Mouse (Mus musculus) CH12.LX (cell line): ENCODE results near the gene Ppp1cc. TPM values are rescaled to one million over a fixed set of nuclear protein-coding genes. Genes with fewer than 3 reads are reported as not detected.
"Not testable (repeated sequence)": the region's sequence is repeated elsewhere in the genome, so short reads cannot be mapped to it uniquely, and the experiment has no call there.

Experiments used
- DNase-seq: peaks from one replicate; pipeline ENCODE4 v3.0.0-alpha.2; 2013; ENCODE audit errors: extremely low read depth
- H3K27ac ChIP-seq: 2 replicates; pipeline ENCODE4 v1.5.1; 2012; ENCODE audit warnings: low read depth, mild to moderate bottlenecking, control low read depth, moderate library complexity; ENCODE audit not compliant: insufficient read depth
- H3K27me3 ChIP-seq: replicated peaks from 2 replicates; pipeline ENCODE3; 2012; ENCODE audit warnings: inconsistent platforms
- H3K36me3 ChIP-seq, 2 experiments: replicated peaks in 1 of 2; 2 replicates each; pipeline versions ENCODE3 to v1.6.1; 2012; ENCODE audit warnings: inconsistent platforms in 1 of 2, low read length in 1 of 2, mild to moderate bottlenecking in 1 of 2, mixed read lengths in 1 of 2, moderate library complexity in 1 of 2; ENCODE audit not compliant: control insufficient read depth in 1 of 2, insufficient read depth in 1 of 2
- H3K4me1 ChIP-seq, 2 experiments: 2 replicates each; pipeline ENCODE4 v1.6.1; 2012; ENCODE audit warnings: inconsistent platforms in 1 of 2, moderate library complexity in 1 of 2; ENCODE audit not compliant: insufficient read depth in 2 of 2, control insufficient read depth in 1 of 2
- H3K4me2 ChIP-seq: 2 replicates; pipeline ENCODE4 v1.6.1; 2012; ENCODE audit warnings: low read depth, mild to moderate bottlenecking, control low read depth; ENCODE audit not compliant: poor library complexity, insufficient read depth, severe bottlenecking
- H3K4me3 ChIP-seq, 3 experiments: fragments of 150-350 bp in 1 of 3; sonication (generic) in 1 of 3; replicated peaks in 1 of 3; 2 replicates each; pipeline versions ENCODE3 to v1.5.1; 2011 to 2012; ENCODE audit warnings: low read depth in 2 of 3, low read length in 2 of 3, mild to moderate bottlenecking in 2 of 3, moderate library complexity in 2 of 3, control low read depth in 1 of 3, improper control_type of control experiment in 1 of 3, inconsistent platforms in 1 of 3, mixed read lengths in 1 of 3; ENCODE audit not compliant: poor library complexity in 1 of 3
- H3K79me2 ChIP-seq: replicated peaks from 2 replicates; pipeline ENCODE4 v1.6.1; 2012; ENCODE audit warnings: mild to moderate bottlenecking, moderate library complexity; ENCODE audit not compliant: control insufficient read depth, poor library complexity, insufficient read depth, severe bottlenecking; ENCODE audit errors: extremely low read depth
- H3K9ac ChIP-seq: 2 replicates; pipeline ENCODE4 v1.6.1; 2012; ENCODE audit warnings: low read depth, mild to moderate bottlenecking, control low read depth, moderate library complexity; ENCODE audit not compliant: insufficient read depth
- H3K9me3 ChIP-seq: replicated peaks from 2 replicates; pipeline ENCODE3; 2012; ENCODE audit warnings: low read length, inconsistent platforms, mixed read lengths
- ELF1 ChIP-seq: IDR thresholded peaks from 2 replicates; pipeline ENCODE4 v1.6.1; 2014; ENCODE audit warnings: low read depth, mild to moderate bottlenecking, inconsistent platforms, low read length, improper control_type of control experiment
- EP300 ChIP-seq: IDR thresholded peaks from 2 replicates; pipeline ENCODE4 v1.6.1; 2011; ENCODE audit warnings: low read length, improper control_type of control experiment
- GABPA ChIP-seq: IDR thresholded peaks from 2 replicates; pipeline ENCODE4 v1.6.1; 2012; ENCODE audit warnings: low read depth, low read length, improper control_type of control experiment, inconsistent platforms; ENCODE audit not compliant: insufficient replicate concordance
- KAT2A ChIP-seq: IDR thresholded peaks from 2 replicates; pipeline ENCODE4 v1.6.1; 2012; ENCODE audit warnings: low read length, improper control_type of control experiment, inconsistent platforms; ENCODE audit not compliant: insufficient replicate concordance
- MAFK ChIP-seq: IDR thresholded peaks from 2 replicates; pipeline ENCODE4 v1.6.1; 2011; ENCODE audit warnings: low read length, improper control_type of control experiment; ENCODE audit not compliant: insufficient replicate concordance
- MAZ ChIP-seq: IDR thresholded peaks from 2 replicates; pipeline ENCODE4 v1.6.1; 2012; ENCODE audit warnings: low read depth, mild to moderate bottlenecking, inconsistent platforms, low read length, improper control_type of control experiment, moderate library complexity
- MEF2A ChIP-seq: IDR thresholded peaks from 2 replicates; pipeline ENCODE4 v1.6.1; 2014; ENCODE audit warnings: low read depth, mild to moderate bottlenecking, inconsistent platforms, low read length, improper control_type of control experiment, borderline replicate concordance
- MYC ChIP-seq: IDR thresholded peaks from 2 replicates; pipeline ENCODE4 v1.6.1; 2011; ENCODE audit warnings: low read depth, mild to moderate bottlenecking, improper control_type of control experiment, low read length
- NELFE ChIP-seq: IDR thresholded peaks from 2 replicates; pipeline ENCODE4 v1.6.1; 2011; ENCODE audit warnings: low read depth, low read length, improper control_type of control experiment
- POLR2A ChIP-seq: IDR thresholded peaks from 2 replicates; pipeline ENCODE4 v1.6.1; 2011; ENCODE audit warnings: low read depth, mild to moderate bottlenecking, improper control_type of control experiment, low read length
- POLR2AphosphoS2 ChIP-seq: IDR thresholded peaks from 2 replicates; pipeline ENCODE4 v1.6.1; 2011; ENCODE audit warnings: low read depth, low read length, improper control_type of control experiment
- SIN3A ChIP-seq: IDR thresholded peaks from 2 replicates; pipeline ENCODE4 v1.6.1; 2012; ENCODE audit warnings: low read length, improper control_type of control experiment, inconsistent platforms
- SMC3 ChIP-seq: IDR thresholded peaks from 2 replicates; pipeline ENCODE4 v1.6.1; 2011; ENCODE audit warnings: low read depth, low read length, improper control_type of control experiment
- TCF12 ChIP-seq: IDR thresholded peaks from 2 replicates; pipeline ENCODE4 v1.6.1; 2014; ENCODE audit warnings: low read depth, mild to moderate bottlenecking, inconsistent platforms, low read length, improper control_type of control experiment
- UBTF ChIP-seq: IDR thresholded peaks from 2 replicates; pipeline ENCODE4 v1.6.1; 2012; ENCODE audit warnings: low read depth, mild to moderate bottlenecking, inconsistent platforms, low read length, improper control_type of control experiment, moderate library complexity
- USF2 ChIP-seq: conservative IDR thresholded peaks from 2 replicates; pipeline ENCODE4 v1.6.1; 2011; ENCODE audit warnings: low read depth, low read length, improper control_type of control experiment
- ZKSCAN1 ChIP-seq: IDR thresholded peaks from 2 replicates; pipeline ENCODE4 v1.6.1; 2012; ENCODE audit warnings: low read depth, inconsistent platforms, low read length, improper control_type of control experiment, borderline replicate concordance
- dilution Hi-C: fragments of 300-500 bp; cut with MboI; formaldehyde crosslinking; loops from 2 replicates; pipeline ENCODE4 v1.14.3; 2020; ENCODE audit warnings: low sequenced_read_pairs; ENCODE audit not compliant: extremely low pct_unique_long_range_greater_than_20kb, extremely low pct_ligation_motif_present
- in situ Hi-C: fragments of 300-500 bp; cut with MboI; formaldehyde crosslinking; loops from 3 replicates; pipeline ENCODE4 v1.14.3; 2019; ENCODE audit warnings: low sequenced_read_pairs, low pct_ligation_motif_present, low pct_unique_long_range_greater_than_20kb, mixed read lengths
- polyA plus RNA-seq: library from polyadenylated mRNA; unstranded; fragments of >175 nt; gene quantifications from 2 replicates; pipeline ENCODE4 v1.2.1, GENCODE M21; 2012; ENCODE audit warnings: low read depth; ENCODE audit not compliant: insufficient read length
- total RNA-seq, 2 experiments: library from RNA; depleted of rRNA; stranded (reverse); fragments of 300-350 nt in 1 of 2; fragments of >200 nt in 1 of 2; gene quantifications; 2 replicates each; pipeline ENCODE4 v1.2.3; 2012 to 2014

The Ppp1cc gene
- total and polyA plus RNA-seq, 3 experiments = 191 to 406 (median 358) TPM

- dilution Hi-C loops = no loop called here
- no peaks in the 10 kb centered on the region for H3K79me2 ChIP-seq
- in situ Hi-C loops = loop anchor here (25.0 kb wide), 2 partner anchors 114 to 489 kb away; partner anchors contain the start of genes P2rx7 and Tctn1
- no peak for DNase-seq
- H3K9ac ChIP-seq = no peak overlapping the region
- H3K36me3 ChIP-seq = no peaks in the 10 kb centered on the region
- TF ChIP-seq POLR2AphosphoS2 = no peak
- no peak for TF ChIP-seq UBTF
- TF ChIP-seq SMC3 = no peak
- TF ChIP-seq NELFE = no peak
- no peak for TF ChIP-seq ZKSCAN1
- no peak for TF ChIP-seq EP300
- no peak for TF ChIP-seq MAFK
- TF ChIP-seq, all 38 proteins: peak for 0
- no peaks in the 10 kb centered on the region for H3K9me3 ChIP-seq
- H3K27ac ChIP-seq = no peak overlapping the region
- H3K4me3 ChIP-seq = no peak overlapping the region
- peaks cover 3 to 41% of the 10 kb centered on the region in 2 experiments for H3K4me1 ChIP-seq
- H3K4me2 ChIP-seq = no peak overlapping the region
- H3K27me3 ChIP-seq = no peaks in the 10 kb centered on the region
Measured at GRCm38 (mm10) chr5:122148107-122148506, 10.0 kb upstream of the Ppp1cc start.

DNA sequence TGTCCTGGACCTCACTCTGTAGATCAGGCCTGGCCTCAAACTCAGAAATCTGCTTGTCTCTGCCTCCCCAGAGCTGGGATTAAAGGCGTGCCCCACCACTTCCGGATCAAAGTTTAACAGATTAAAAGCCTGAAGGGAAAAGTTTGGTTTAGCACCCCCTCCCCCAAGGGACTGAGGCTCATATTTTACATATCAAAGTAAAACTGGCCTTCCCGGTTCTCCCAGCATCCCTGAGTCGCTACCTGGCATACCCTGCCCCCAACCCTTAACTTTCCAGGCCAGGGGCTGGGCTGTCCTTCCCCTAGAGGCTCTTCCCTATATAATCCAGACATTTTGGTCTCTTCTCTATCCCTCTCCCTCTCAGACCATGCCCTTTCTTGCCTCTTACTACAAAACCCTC, 8.8 kb upstream of the Ppp1cc start:
- Histone ChIP-seq H3K79me2 (no peaks in the 10 kb centered on the region), H3K27ac (no peak overlapping the region), H3K4me3 (no peak overlapping the region), H3K27me3 (no peaks in the 10 kb centered on the region), H3K36me3 (no peaks in the 10 kb centered on the region), H3K9ac (no peak overlapping the region), H3K4me2 (no peak overlapping the region), H3K9me3 (no peaks in the 10 kb centered on the region), H3K4me1 (peaks cover 0 to 31% of the 10 kb centered on the region in 2 experiments; a peak in 2 of 4 replicates)
- no peak for DNase-seq
- dilution Hi-C loops (no loop called here), in situ Hi-C loops (loop anchor here (25.0 kb wide), 2 partner anchors 113 to 488 kb away; partner anchors contain the start of genes P2rx7 and Tctn1)
- TF ChIP-seq SIN3A = no peak
- no peak for TF ChIP-seq MAZ
- TF ChIP-seq KAT2A = no peak
- TF ChIP-seq MAFK = no peak
- TF ChIP-seq TCF12 = no peak
- no peak for TF ChIP-seq ELF1
- no peak for TF ChIP-seq MEF2A
- no peak for TF ChIP-seq POLR2A
- TF ChIP-seq USF2 = no peak
- no peak for TF ChIP-seq MYC
- no peak for TF ChIP-seq GABPA
- TF ChIP-seq SMC3 = no peak

- H3K36me3 ChIP-seq, H3K27me3 ChIP-seq, in situ Hi-C loops, DNase-seq, dilution Hi-C loops, H3K27ac ChIP-seq, H3K4me3 ChIP-seq, H3K9me3 ChIP-seq, H3K4me2 ChIP-seq, H3K79me2 ChIP-seq, H3K9ac ChIP-seq: not testable (repeated sequence)
- H3K4me1 ChIP-seq = peaks cover 0 to 27% of the 10 kb centered on the region in 2 experiments; a peak in 2 of 4 replicates
Measured at GRCm38 (mm10) chr5:122152508-122152907, 5.6 kb upstream of the Ppp1cc start.
